Mouse (Mus musculus): ENCODE data around the gene Mrps18a. TPM values are rescaled to one million over a fixed set of nuclear protein-coding genes. Genes with fewer than 3 reads are reported as not detected.
A peak's percentile ranks its signal among the peaks of the same experiment; 100 is the strongest.

Gene Mrps18a
- polyA plus RNA-seq, 1 experiment from 2014 or later, result 149 TPM

DNA sequence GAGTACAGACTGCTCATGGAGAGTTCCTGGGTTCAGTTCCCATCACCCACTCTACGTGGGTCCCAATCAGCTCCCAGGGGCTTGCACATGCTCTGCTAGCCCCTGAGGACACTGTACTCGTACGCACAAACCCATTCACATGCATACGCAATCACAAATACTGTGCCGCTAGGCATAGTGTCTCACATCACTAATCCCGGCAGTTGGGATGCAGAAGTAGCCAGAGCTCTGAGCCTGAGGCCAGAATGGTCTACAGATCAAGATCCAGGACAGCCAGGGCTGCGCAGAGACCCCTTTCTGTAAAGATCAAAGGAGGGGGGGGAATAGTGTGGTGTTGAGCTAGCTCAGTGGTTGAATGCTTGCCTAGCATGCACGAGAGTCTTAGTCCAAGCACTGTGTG lies 46.3 kb downstream of the Mrps18a start:
- Histone ChIP-seq H3K9ac (no peak overlapping the region), H3K27me3 (no peaks in the 10 kb centered on the region), H3K4me1 (replicated peaks) (peaks cover 23% of the 10 kb centered on the region), H3K4me2 (no peak overlapping the region), H3K4me3 (no peak overlapping the region), H3K27ac (no peak overlapping the region), H3K36me3 (no peaks in the 10 kb centered on the region), H3K9me3 (no peaks in the 10 kb centered on the region)
- 89% methylated on average over 8 of the region's 8 CpGs for WGBS
- ATAC-seq (ENCODE audit: low FRiP score), result no peak

- Histone ChIP-seq H3K9ac (0 out of 2 replicates have a peak overlapping the region, but pooled peaks have one; percentile 56), H3K4me2 (no peak overlapping the region; the same call in 1 of the 2 replicates), H3K27ac (no peak overlapping the region), H3K27me3 (no peaks in the 10 kb centered on the region), H3K9me3 (no peaks in the 10 kb centered on the region), H3K36me3 (peaks cover 10% of the 10 kb centered on the region), H3K4me1 (replicated peaks) (peaks cover 27% of the 10 kb centered on the region), H3K4me3 (no peak overlapping the region)
- WGBS, result 61% methylated on average over 2 of the region's 2 CpGs
- no peak for ATAC-seq (ENCODE audit: low FRiP score)
These were observed 48.5 kb downstream of the Mrps18a start for GRCm38 (mm10) chr17:46159236-46159635.

DNA sequence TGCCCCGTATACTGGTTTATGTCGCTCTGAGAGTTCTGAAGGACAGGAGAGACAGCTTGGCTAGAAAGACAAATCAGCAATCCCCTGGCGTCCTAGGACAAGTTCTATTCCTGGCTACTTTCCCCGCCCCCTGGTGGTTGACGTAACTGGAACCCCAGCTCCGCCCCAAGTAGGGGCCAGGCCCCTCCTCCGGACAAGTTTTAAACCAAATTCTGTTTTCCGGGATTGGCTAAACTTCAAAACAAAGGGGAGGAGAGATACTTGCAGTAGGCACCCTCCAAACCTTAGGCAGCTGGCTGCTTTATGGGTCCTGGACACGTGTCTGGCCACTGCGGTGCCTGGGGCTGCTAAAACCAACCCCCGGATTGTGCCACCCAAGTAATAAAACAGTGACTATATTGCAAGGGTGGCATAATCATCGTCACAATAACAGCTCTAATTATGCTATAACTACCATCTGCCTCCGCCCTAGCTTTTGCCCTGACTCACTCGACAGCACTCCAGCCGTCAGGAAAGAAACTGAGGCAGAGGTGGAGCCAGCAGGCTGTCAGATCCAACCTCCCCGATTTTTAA lies 49.4 kb downstream of the Mrps18a start:
- Histone ChIP-seq H3K9ac (peak overlapping the region; percentile 56), H3K4me2 (peak overlapping the region; percentile 78), H3K36me3 (peaks cover 20% of the 10 kb centered on the region), H3K4me3 (peak overlapping the region; percentile 78), H3K27me3 (no peaks in the 10 kb centered on the region), H3K27ac (peak overlapping the region; percentile 80), H3K4me1 (replicated peaks) (peaks cover 27% of the 10 kb centered on the region), H3K9me3 (no peaks in the 10 kb centered on the region)
- 0% methylated on average over 16 of the region's 16 CpGs for WGBS
- peak; percentile 69 for ATAC-seq (ENCODE audit: low FRiP score)

GRCm38 (mm10) chr17:46160686-46161085 lies 49.9 kb downstream of the Mrps18a start, which contains the start of gene Gtpbp2:
Gtpbp2 (plus strand) TSS chr17:46161032.
- ATAC-seq (ENCODE audit: low FRiP score), result peak; percentile 96
- under 1% methylated on average over 23 of the region's 23 CpGs for WGBS
- H3K4me3 ChIP-seq, result peak within 1 kb of the TSS; percentile 78
- peaks cover 27% of the 10 kb centered on the region for H3K4me1 ChIP-seq (replicated peaks)
- H3K27ac ChIP-seq, result peak within 1 kb of the TSS; percentile 83
- H3K36me3 ChIP-seq, result peaks cover 25% of the 10 kb centered on the region
- H3K9ac ChIP-seq, result peak within 1 kb of the TSS; percentile 92
- no peaks in the 10 kb centered on the region for H3K27me3 ChIP-seq
- peak within 1 kb of the TSS; percentile 78 for H3K4me2 ChIP-seq
- no peaks in the 10 kb centered on the region for H3K9me3 ChIP-seq

DNA sequence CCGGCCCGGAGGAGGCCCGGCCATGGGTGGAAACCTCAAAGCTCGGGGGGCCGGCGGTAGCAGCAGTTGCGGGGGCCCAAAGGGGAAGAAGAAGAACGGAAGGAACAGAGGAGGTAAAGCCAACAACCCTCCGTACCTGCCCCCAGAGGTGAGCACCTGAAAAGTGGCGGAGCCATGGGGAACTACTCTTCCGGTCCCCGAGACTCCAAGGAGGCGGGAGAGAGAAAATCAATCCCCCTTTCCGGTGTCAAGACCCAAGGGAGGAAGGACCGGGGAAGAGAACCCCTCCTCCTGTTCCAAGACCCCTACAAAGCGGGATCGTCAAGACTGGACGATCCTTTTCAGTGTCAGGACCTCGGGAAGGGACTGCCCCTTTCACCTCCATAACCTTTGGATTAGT lies 50.4 kb downstream of the Mrps18a start:
- H3K4me3 ChIP-seq, result peak overlapping the region; percentile 78
- no peaks in the 10 kb centered on the region for H3K9me3 ChIP-seq
- peak; percentile 63 for ATAC-seq (ENCODE audit: low FRiP score)
- peaks cover 30% of the 10 kb centered on the region for H3K36me3 ChIP-seq
- peaks cover 27% of the 10 kb centered on the region for H3K4me1 ChIP-seq (replicated peaks)
- H3K27me3 ChIP-seq, result no peaks in the 10 kb centered on the region
- WGBS, result 0% methylated on average over 19 of the region's 19 CpGs
- H3K27ac ChIP-seq, result peak overlapping the region; percentile 83
- H3K4me2 ChIP-seq, result peak overlapping the region; percentile 78
- peak overlapping the region; percentile 92 for H3K9ac ChIP-seq

DNA sequence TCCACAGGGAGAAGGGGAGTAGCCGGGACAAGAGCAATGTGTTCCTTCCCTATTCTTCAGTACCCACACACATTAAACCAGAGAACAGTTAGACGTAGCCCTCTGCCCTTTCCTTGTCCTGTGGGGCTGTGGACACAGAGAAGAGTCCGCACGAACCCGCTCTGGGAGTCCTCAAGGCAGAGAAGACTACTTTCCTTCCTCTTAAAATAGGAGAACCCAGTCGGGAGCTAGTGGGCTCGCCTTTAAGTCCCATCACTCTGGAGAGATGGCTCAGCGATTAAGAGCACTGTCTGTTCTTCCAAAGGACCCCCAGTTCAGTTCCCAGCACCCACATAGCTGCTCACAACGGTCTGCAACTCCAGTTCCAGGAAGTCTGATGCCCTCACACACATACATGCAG lies 50.9 kb downstream of the Mrps18a start:
- Histone ChIP-seq H3K36me3 (peaks cover 35% of the 10 kb centered on the region), H3K9me3 (no peaks in the 10 kb centered on the region), H3K27me3 (no peaks in the 10 kb centered on the region), H3K4me3 (peak overlapping the region; percentile 78), H3K27ac (peak overlapping the region; percentile 83; the same call in 1 of the 2 replicates), H3K4me2 (peak overlapping the region; percentile 78), H3K4me1 (replicated peaks) (peaks cover 27% of the 10 kb centered on the region), H3K9ac (peak overlapping the region; percentile 92)
- WGBS, result 51% methylated on average over 9 of the region's 9 CpGs
- no peak for ATAC-seq (ENCODE audit: low FRiP score)

DNA sequence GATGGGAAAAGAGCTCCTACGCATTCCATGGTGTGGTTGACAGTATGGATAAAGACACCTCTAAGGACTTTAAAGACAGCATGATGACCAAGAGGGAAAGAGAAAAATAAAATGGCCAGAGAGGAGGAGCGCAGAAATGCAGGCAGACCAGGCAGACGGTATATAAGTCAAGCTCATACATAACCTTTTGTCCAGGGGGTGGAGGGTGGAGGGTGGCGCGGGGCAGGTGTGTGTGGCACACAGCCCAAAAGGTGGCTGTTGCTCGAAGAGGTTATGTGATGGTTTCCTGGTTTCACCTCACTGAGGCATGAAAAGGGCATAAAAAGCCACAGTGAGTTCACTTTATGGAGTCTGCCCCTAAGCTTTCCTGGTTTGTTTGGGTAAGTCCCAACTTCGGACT lies 51.8 kb downstream of the Mrps18a start:
- WGBS, result 91% methylated on average over 7 of the region's 7 CpGs
- no peaks in the 10 kb centered on the region for H3K27me3 ChIP-seq

GRCm38 (mm10) chr17:46162951-46163421 lies 52.2 kb downstream of the Mrps18a start:
- Histone ChIP-seq H3K36me3 (peaks cover 48% of the 10 kb centered on the region), H3K4me3 (0 out of 2 replicates have a peak overlapping the region, but pooled peaks have one; percentile 78), H3K27ac (no peak overlapping the region), H3K4me1 (replicated peaks) (peaks cover 27% of the 10 kb centered on the region), H3K4me2 (peak overlapping the region; percentile 78), H3K9me3 (no peaks in the 10 kb centered on the region), H3K27me3 (no peaks in the 10 kb centered on the region), H3K9ac (no peak overlapping the region)
- 89% methylated on average over 9 of the region's 9 CpGs for WGBS
- ATAC-seq (ENCODE audit: low FRiP score), result no peak

More for the DNA sequence above, 51.8 kb downstream of the Mrps18a start:
- peaks cover 27% of the 10 kb centered on the region for H3K4me1 ChIP-seq (replicated peaks)
- no peak overlapping the region for H3K9ac ChIP-seq
- H3K4me2 ChIP-seq, result peak overlapping the region; percentile 78
- H3K36me3 ChIP-seq, result peaks cover 43% of the 10 kb centered on the region
- no peaks in the 10 kb centered on the region for H3K9me3 ChIP-seq
- 0 out of 2 replicates have a peak overlapping the region, but pooled peaks have one; percentile 78 for H3K4me3 ChIP-seq
- ATAC-seq (ENCODE audit: low FRiP score), result no peak
- no peak overlapping the region for H3K27ac ChIP-seq

GRCm38 (mm10) chr17:46164301-46164700 lies 53.5 kb downstream of the Mrps18a start:
- no peak overlapping the region for H3K4me3 ChIP-seq
- no peak overlapping the region for H3K27ac ChIP-seq
- H3K9me3 ChIP-seq, result no peaks in the 10 kb centered on the region
- no peaks in the 10 kb centered on the region for H3K27me3 ChIP-seq
- H3K4me1 ChIP-seq (replicated peaks), result peaks cover 27% of the 10 kb centered on the region
- peaks cover 61% of the 10 kb centered on the region for H3K36me3 ChIP-seq
- no peak for ATAC-seq (ENCODE audit: low FRiP score)
- no peak overlapping the region for H3K9ac ChIP-seq
- H3K4me2 ChIP-seq, result no peak overlapping the region
- WGBS, result 95% methylated on average over 8 of the region's 8 CpGs

- peaks cover 66% of the 10 kb centered on the region for H3K36me3 ChIP-seq
- H3K27me3 ChIP-seq, result no peaks in the 10 kb centered on the region
- H3K4me3 ChIP-seq, result no peak overlapping the region
- no peak for ATAC-seq (ENCODE audit: low FRiP score)
- H3K9ac ChIP-seq, result no peak overlapping the region
- peaks cover 23% of the 10 kb centered on the region for H3K4me1 ChIP-seq (replicated peaks)
- no peak overlapping the region for H3K27ac ChIP-seq
- no peak overlapping the region for H3K4me2 ChIP-seq
- WGBS, result 95% methylated on average over 10 of the region's 10 CpGs
- H3K9me3 ChIP-seq, result no peaks in the 10 kb centered on the region
These were observed 54.0 kb downstream of the Mrps18a start for GRCm38 (mm10) chr17:46164791-46165190.

GRCm38 (mm10) chr17:46165460-46165859 lies 54.7 kb downstream of the Mrps18a start:
- no peaks in the 10 kb centered on the region for H3K9me3 ChIP-seq
- H3K27me3 ChIP-seq, result no peaks in the 10 kb centered on the region
- H3K4me2 ChIP-seq, result no peak overlapping the region
- WGBS, result 91% methylated on average over 12 of the region's 12 CpGs
- peaks cover 72% of the 10 kb centered on the region for H3K36me3 ChIP-seq
- no peak overlapping the region for H3K4me3 ChIP-seq
- H3K9ac ChIP-seq, result no peak overlapping the region
- no peak for ATAC-seq (ENCODE audit: low FRiP score)
- H3K4me1 ChIP-seq (replicated peaks), result peaks cover 21% of the 10 kb centered on the region
- H3K27ac ChIP-seq, result no peak overlapping the region

DNA sequence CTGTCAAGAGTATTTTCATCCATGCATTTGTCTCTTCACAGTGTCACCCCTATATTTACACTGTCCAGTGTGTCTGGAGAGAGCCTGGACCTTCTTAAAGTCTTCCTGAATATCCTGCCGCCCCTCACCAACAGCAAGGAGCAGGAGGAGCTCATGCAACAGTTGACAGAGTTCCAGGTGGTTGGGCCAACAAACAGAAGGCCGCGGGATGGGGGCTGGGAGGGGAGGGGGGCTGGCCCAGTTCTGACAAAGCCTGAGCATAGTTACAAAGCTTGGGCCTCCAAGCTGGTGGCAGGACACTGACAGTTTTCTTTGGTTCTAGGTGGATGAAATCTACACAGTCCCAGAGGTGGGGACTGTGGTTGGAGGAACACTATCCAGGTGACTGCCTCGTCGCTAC lies 55.5 kb downstream of the Mrps18a start:
- ATAC-seq (ENCODE audit: low FRiP score), result no peak
- Histone ChIP-seq H3K27me3 (no peaks in the 10 kb centered on the region), H3K36me3 (peaks cover 80% of the 10 kb centered on the region), H3K4me3 (no peak overlapping the region), H3K9ac (no peak overlapping the region), H3K27ac (no peak overlapping the region), H3K9me3 (no peaks in the 10 kb centered on the region), H3K4me2 (no peak overlapping the region), H3K4me1 (replicated peaks) (peaks cover 21% of the 10 kb centered on the region)
- 82% methylated on average over 5 of the region's 5 CpGs for whole genome bisulfite sequencing

DNA sequence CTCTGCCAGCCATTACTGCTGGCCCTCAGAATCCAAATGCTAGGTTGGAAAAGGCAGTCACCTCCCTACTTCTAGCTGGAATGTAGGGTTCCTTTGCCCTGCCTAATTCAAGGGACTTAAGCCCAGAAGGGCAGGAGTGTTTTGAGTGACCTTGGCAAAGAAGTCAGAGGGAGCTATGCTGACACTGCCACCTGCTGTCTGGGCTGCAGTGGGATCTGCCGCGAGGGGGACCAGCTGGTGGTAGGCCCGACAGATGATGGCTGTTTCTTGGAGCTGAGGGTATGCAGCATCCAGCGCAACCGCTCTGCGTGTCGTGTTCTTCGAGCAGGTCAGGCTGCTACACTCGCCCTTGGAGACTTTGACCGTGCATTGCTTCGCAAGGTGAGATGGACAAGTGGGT lies 56.2 kb downstream of the Mrps18a start:
- H3K36me3 ChIP-seq, result peaks cover 85% of the 10 kb centered on the region
- H3K27ac ChIP-seq, result no peak overlapping the region
- no peaks in the 10 kb centered on the region for H3K27me3 ChIP-seq
- H3K9ac ChIP-seq, result no peak overlapping the region
- 86% methylated on average over 11 of the region's 11 CpGs for WGBS
- no peak overlapping the region for H3K4me3 ChIP-seq
- ATAC-seq (ENCODE audit: low FRiP score), result no peak
- H3K9me3 ChIP-seq, result no peaks in the 10 kb centered on the region
- no peak overlapping the region for H3K4me2 ChIP-seq
- H3K4me1 ChIP-seq (replicated peaks), result peaks cover 14% of the 10 kb centered on the region

Measured in hindbrain, embryonic 13.5 days (tissue).